Mouse (Mus musculus) embryonic facial prominence, embryonic 12.5 days (tissue): ENCODE measurements around the gene 2900026A02Rik. TPM values are rescaled to one million over a fixed set of nuclear protein-coding genes. Genes with fewer than 3 reads are reported as not detected.

Experiments used
- ATAC-seq: fragments of 200-750 bp; cut with Nextera tagmentation; 2 replicates; pipeline ENCODE4 v1.8.0; 2017; ENCODE audit not compliant: insufficient number of reproducible peaks, insufficient read depth, low FRiP score, low TSS enrichment
- H3K27ac ChIP-seq: fragments of 300-500 bp; sonication (generic); 2 replicates; pipeline ENCODE4 v1.5.1; 2016; ENCODE audit warnings: mild to moderate bottlenecking
- H3K27me3 ChIP-seq: fragments of 300-500 bp; sonication (generic); 2 replicates; pipeline ENCODE4 v1.6.1; 2016; ENCODE audit warnings: mild to moderate bottlenecking, moderate library complexity
- H3K36me3 ChIP-seq: fragments of 300-500 bp; sonication (generic); 2 replicates; pipeline ENCODE4 v1.6.1; 2016; ENCODE audit warnings: mild to moderate bottlenecking
- H3K4me1 ChIP-seq: fragments of 300-500 bp; sonication (generic); 2 replicates; pipeline ENCODE4 v1.6.1; 2016
- H3K4me2 ChIP-seq: fragments of 300-500 bp; sonication (generic); replicated peaks from 2 replicates; pipeline ENCODE4 v1.6.1; 2016; ENCODE audit warnings: mild to moderate bottlenecking, moderate library complexity
- H3K4me3 ChIP-seq: fragments of 300-500 bp; sonication (generic); 2 replicates; pipeline ENCODE4 v1.5.1; 2016; ENCODE audit warnings: mild to moderate bottlenecking
- H3K9ac ChIP-seq: fragments of 300-500 bp; sonication (generic); 2 replicates; pipeline ENCODE4 v1.6.1; 2016; ENCODE audit warnings: mild to moderate bottlenecking, moderate library complexity
- H3K9me3 ChIP-seq: fragments of 300-500 bp; sonication (generic); 2 replicates; pipeline ENCODE4 v1.6.1; 2016; ENCODE audit warnings: mild to moderate bottlenecking, moderate library complexity
- WGBS: fragments of 180-500 bp; shearing (Covaris S2); methylation state at CpG from one replicate; pipeline ENCODE4 v1.1.7; 2016; 5-methylcytosine and 5-hydroxymethylcytosine counted together
- polyA plus RNA-seq: library from polyadenylated mRNA; unstranded; fragments of >200 nt; fragmentation: Nextera tagmentation; extraction: Ambion mirVana; gene quantifications from 2 replicates; pipeline ENCODE4 v1.2.1, GENCODE M21; 2016

Gene 2900026A02Rik
- polyA plus RNA-seq, 1 experiment from 2014 or later, result 5.8 TPM

GRCm38 (mm10) chr5:113101457-113101856 is 119.6 kb downstream of the 2900026A02Rik start:
- Histone ChIP-seq H3K4me1 (no peaks in the 10 kb centered on the region), H3K27ac (no peak overlapping the region), H3K36me3 (no peaks in the 10 kb centered on the region), H3K9me3 (no peaks in the 10 kb centered on the region), H3K4me3 (no peak overlapping the region), H3K4me2 (no peak overlapping the region), H3K9ac (no peak overlapping the region), H3K27me3 (no peaks in the 10 kb centered on the region)
- no peak for ATAC-seq
- 75% methylated on average over 10 of the region's 10 CpGs for WGBS

GRCm38 (mm10) chr5:113100422-113100821 is 120.6 kb downstream of the 2900026A02Rik start:
- WGBS, result 83% methylated on average over 11 of the region's 11 CpGs
- no peak overlapping the region for H3K4me3 ChIP-seq
- ATAC-seq, result no peak

GRCm38 (mm10) chr5:113099546-113099945 is 121.5 kb downstream of the 2900026A02Rik start:
- no peaks in the 10 kb centered on the region for H3K36me3 ChIP-seq
- no peak overlapping the region for H3K27ac ChIP-seq
- 26% methylated on average over 1 of the region's 1 CpGs for WGBS
- no peak overlapping the region for H3K4me2 ChIP-seq
- H3K9ac ChIP-seq, result no peak overlapping the region
- ATAC-seq, result no peak
- H3K4me1 ChIP-seq, result no peaks in the 10 kb centered on the region
- H3K27me3 ChIP-seq, result no peaks in the 10 kb centered on the region
- no peak overlapping the region for H3K4me3 ChIP-seq
- no peaks in the 10 kb centered on the region for H3K9me3 ChIP-seq

More at GRCm38 (mm10) chr5:113100422-113100821, 120.6 kb downstream of the 2900026A02Rik start:
- Histone ChIP-seq H3K27ac (no peak overlapping the region), H3K36me3 (no peaks in the 10 kb centered on the region), H3K9ac (no peak overlapping the region), H3K9me3 (no peaks in the 10 kb centered on the region), H3K4me2 (no peak overlapping the region), H3K4me1 (no peaks in the 10 kb centered on the region), H3K27me3 (no peaks in the 10 kb centered on the region)

DNA sequence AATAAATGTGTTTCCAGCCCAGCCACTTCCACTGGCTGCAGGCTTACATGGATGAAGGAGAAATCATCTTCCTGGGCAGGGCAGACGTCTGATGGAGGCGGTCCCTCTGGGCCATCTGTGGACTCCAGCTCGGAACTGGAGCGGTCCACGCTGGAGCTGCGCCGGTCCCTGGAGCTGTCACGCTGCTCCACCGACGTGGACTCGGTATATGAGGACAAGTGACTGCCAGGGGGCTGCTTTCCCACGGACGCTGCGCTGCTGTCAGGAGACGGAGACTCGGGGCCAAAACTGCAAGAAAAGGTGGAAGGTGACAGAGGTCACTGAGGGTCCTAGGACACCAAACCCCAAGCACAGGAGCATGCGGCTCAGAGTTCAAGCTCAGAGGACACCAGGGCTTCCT is 123.5 kb downstream of the 2900026A02Rik start:
- Histone ChIP-seq H3K4me2 (no peak overlapping the region), H3K9me3 (no peaks in the 10 kb centered on the region), H3K27ac (no peak overlapping the region), H3K4me1 (no peaks in the 10 kb centered on the region), H3K9ac (no peak overlapping the region), H3K4me3 (no peak overlapping the region), H3K36me3 (no peaks in the 10 kb centered on the region), H3K27me3 (no peaks in the 10 kb centered on the region)
- 83% methylated on average over 17 of the region's 17 CpGs for WGBS
- no peak for ATAC-seq

DNA sequence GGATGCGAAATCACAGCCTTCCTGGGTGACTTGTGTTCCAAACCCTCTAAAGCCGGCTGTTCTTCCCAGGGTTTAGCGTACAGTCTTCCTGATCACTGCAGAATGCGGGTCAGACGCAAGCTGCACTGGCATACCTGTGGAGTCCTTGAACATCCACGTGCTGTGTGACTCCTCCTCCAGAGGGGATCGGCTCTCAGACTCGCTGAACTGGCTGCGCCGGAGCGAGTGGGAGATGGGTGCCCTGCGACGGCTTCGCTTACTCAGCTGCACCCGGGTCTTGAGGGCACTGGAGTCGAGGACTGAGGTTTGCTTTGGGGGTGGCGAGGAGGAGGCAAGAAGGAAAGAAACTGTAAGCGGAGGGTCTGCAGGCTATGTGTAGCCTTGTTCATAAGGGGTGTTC is 125.6 kb downstream of the 2900026A02Rik start:
- Histone ChIP-seq H3K27me3 (no peaks in the 10 kb centered on the region), H3K4me1 (no peaks in the 10 kb centered on the region), H3K36me3 (no peaks in the 10 kb centered on the region), H3K4me3 (no peak overlapping the region), H3K9me3 (no peaks in the 10 kb centered on the region), H3K4me2 (no peak overlapping the region), H3K9ac (no peak overlapping the region), H3K27ac (no peak overlapping the region)
- ATAC-seq, result no peak
- WGBS, result 89% methylated on average over 18 of the region's 18 CpGs

DNA sequence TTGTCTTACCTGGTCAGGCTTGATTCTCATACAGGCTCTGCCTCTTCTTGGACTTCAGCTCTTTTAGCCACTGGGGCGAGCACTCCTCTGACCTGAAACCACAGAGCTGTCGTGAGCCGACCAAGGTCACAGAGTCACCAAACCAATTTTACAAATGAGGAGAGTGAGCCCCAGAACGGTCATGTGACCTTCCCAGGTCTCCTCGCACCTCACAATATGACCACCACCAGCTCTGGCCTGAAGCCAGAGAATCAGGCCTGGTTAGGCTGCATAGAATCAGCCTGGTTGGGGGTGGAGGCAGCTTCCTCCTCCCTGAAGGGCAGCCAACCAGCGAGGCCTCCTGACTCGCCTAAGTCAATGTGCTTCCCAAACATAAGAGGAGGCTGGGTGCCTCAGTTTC is 128.6 kb downstream of the 2900026A02Rik start:
- Histone ChIP-seq H3K27ac (no peak overlapping the region), H3K4me2 (no peak overlapping the region), H3K4me3 (no peak overlapping the region), H3K9ac (no peak overlapping the region), H3K9me3 (no peaks in the 10 kb centered on the region), H3K4me1 (no peaks in the 10 kb centered on the region), H3K27me3 (no peaks in the 10 kb centered on the region), H3K36me3 (no peaks in the 10 kb centered on the region)
- 71% methylated on average over 7 of the region's 7 CpGs for WGBS
- no peak for ATAC-seq

GRCm38 (mm10) chr5:113091162-113091561 is 129.9 kb downstream of the 2900026A02Rik start:
- no peak overlapping the region for H3K4me3 ChIP-seq
- ATAC-seq, result no peak
- no peak overlapping the region for H3K4me2 ChIP-seq
- H3K36me3 ChIP-seq, result no peaks in the 10 kb centered on the region
- H3K4me1 ChIP-seq, result no peaks in the 10 kb centered on the region
- H3K27ac ChIP-seq, result no peak overlapping the region
- H3K9me3 ChIP-seq, result no peaks in the 10 kb centered on the region
- H3K27me3 ChIP-seq, result no peaks in the 10 kb centered on the region
- no peak overlapping the region for H3K9ac ChIP-seq
- WGBS, result 50% methylated on average over 5 of the region's 5 CpGs

- Histone ChIP-seq H3K4me3 (no peak overlapping the region), H3K9ac (no peak overlapping the region), H3K36me3 (no peaks in the 10 kb centered on the region), H3K4me2 (no peak overlapping the region), H3K9me3 (no peaks in the 10 kb centered on the region), H3K27ac (no peak overlapping the region), H3K4me1 (no peaks in the 10 kb centered on the region), H3K27me3 (no peaks in the 10 kb centered on the region)
- WGBS, result 89% methylated on average over 11 of the region's 11 CpGs
- no peak for ATAC-seq
Observed at GRCm38 (mm10) chr5:113090750-113091149, 130.3 kb downstream of the 2900026A02Rik start.

DNA sequence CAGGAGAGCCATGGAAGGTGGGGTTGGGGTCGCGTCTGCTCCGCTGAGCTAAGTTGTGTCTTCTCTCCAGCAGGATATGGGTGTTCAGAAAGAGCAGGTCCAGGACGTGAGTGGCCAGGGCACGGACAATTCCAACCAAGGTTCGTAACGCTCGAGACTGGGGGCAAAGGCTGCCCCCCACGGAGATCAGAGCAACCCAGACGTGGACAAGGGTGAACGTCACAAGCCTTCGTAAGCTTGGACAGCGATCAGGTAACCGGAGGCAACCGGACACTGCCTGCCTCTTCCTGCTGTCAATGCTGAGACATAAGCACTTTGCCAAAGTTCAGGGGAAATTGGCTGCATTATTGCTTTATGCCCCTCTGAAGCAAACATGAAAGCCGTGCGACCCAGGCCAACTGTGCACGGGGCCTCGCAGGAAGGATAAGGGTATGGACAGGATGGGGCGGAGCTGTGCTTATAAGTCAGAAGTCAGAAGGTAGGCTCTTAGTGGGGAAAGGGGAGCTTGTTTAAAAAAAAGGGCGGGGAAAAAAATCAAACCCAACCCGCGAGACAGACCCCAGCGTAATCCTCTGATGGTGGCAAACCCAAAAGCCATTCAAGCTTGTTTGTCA is 130.9 kb downstream of the 2900026A02Rik start:
- 88% methylated on average over 24 of the region's 24 CpGs for WGBS
- H3K27me3 ChIP-seq, result no peaks in the 10 kb centered on the region
- no peaks in the 10 kb centered on the region for H3K36me3 ChIP-seq
- H3K9me3 ChIP-seq, result no peaks in the 10 kb centered on the region
- ATAC-seq, result no peak
- H3K4me3 ChIP-seq, result no peak overlapping the region
- no peak overlapping the region for H3K9ac ChIP-seq
- no peak overlapping the region for H3K4me2 ChIP-seq
- H3K27ac ChIP-seq, result no peak overlapping the region
- no peaks in the 10 kb centered on the region for H3K4me1 ChIP-seq

GRCm38 (mm10) chr5:113087465-113087864 is 133.6 kb downstream of the 2900026A02Rik start:
- 71% methylated on average over 2 of the region's 2 CpGs for WGBS
- H3K4me3 ChIP-seq, result no peak overlapping the region
- no peak for ATAC-seq
- no peak overlapping the region for H3K9ac ChIP-seq
- H3K36me3 ChIP-seq, result no peaks in the 10 kb centered on the region
- no peak overlapping the region for H3K27ac ChIP-seq
- H3K27me3 ChIP-seq, result no peaks in the 10 kb centered on the region
- H3K4me1 ChIP-seq, result no peaks in the 10 kb centered on the region
- H3K4me2 ChIP-seq, result no peak overlapping the region
- H3K9me3 ChIP-seq, result no peaks in the 10 kb centered on the region

DNA sequence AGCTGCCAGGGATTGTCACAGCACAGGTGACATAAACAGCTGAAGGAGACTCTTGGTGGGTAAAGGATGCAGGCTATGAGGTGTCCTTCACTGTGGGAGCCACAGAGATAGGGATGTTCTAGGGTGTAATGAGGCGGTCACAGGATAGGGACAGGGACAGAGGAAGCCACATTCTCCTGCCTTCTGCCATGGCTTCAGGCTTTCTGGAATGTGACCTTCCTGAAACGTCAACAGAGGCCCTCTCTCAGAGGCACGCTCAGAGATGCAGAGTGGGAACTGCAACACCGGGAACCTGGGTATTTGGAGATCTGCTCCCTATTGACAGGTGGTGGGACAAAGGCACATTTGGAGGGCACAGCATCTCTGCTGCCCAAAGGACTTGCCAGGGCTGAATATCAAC is 134.0 kb downstream of the 2900026A02Rik start:
- no peak overlapping the region for H3K27ac ChIP-seq
- H3K4me2 ChIP-seq, result no peak overlapping the region
- ATAC-seq, result no peak
- H3K27me3 ChIP-seq, result no peaks in the 10 kb centered on the region
- 55% methylated on average over 4 of the region's 4 CpGs for WGBS
- H3K9me3 ChIP-seq, result no peaks in the 10 kb centered on the region
- H3K9ac ChIP-seq, result no peak overlapping the region
- H3K36me3 ChIP-seq, result no peaks in the 10 kb centered on the region
- no peaks in the 10 kb centered on the region for H3K4me1 ChIP-seq
- no peak overlapping the region for H3K4me3 ChIP-seq

DNA sequence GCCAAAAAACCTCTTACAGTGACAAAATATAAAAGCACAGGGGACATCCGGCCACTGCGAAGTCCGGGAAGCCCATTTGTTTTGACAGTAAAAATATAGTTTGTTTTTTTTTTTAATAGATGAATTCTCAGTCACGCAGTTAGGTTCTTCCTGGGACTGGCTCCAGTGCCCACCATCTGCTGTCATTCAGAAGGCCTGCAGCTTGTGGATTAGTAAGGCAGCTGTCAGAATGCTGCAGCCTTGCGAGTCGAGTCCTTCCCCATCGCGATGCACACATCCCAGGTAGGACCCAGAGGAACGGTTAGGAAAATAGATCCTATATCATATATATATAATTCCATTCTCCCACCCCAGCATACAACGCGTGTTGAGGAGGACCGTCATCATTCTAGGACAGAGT is 134.6 kb downstream of the 2900026A02Rik start:
- Histone ChIP-seq H3K9ac (no peak overlapping the region), H3K4me1 (no peaks in the 10 kb centered on the region), H3K4me2 (no peak overlapping the region), H3K27me3 (no peaks in the 10 kb centered on the region), H3K9me3 (no peaks in the 10 kb centered on the region), H3K36me3 (no peaks in the 10 kb centered on the region), H3K27ac (no peak overlapping the region), H3K4me3 (no peak overlapping the region)
- no peak for ATAC-seq
- 80% methylated on average over 12 of the region's 12 CpGs for WGBS

DNA sequence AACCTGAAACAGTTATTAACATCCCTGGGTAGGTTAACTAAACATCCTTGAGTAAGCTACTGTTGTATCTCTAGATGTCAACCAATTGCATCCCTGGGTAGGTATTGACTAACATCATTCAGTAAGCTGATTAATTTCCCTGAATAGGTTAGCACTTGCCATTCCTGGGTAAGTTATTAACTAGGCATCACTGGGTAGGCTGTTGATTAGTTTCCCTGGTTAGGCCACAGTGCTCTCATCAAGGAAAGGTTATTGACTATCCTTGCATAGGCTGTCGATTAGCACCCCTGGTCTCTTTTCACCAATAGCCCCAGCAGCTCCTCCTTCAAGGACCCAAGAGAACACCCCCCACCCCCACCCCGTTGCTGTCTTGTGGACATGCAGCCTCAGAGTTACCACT is 135.1 kb downstream of the 2900026A02Rik start:
- no peak for ATAC-seq
- Histone ChIP-seq H3K36me3 (no peaks in the 10 kb centered on the region), H3K4me3 (no peak overlapping the region), H3K9me3 (no peaks in the 10 kb centered on the region), H3K27ac (no peak overlapping the region), H3K9ac (no peak overlapping the region), H3K27me3 (no peaks in the 10 kb centered on the region), H3K4me2 (no peak overlapping the region), H3K4me1 (no peaks in the 10 kb centered on the region)
- 64% methylated on average over 2 of the region's 2 CpGs for WGBS
